In the genomic region with DNA sequence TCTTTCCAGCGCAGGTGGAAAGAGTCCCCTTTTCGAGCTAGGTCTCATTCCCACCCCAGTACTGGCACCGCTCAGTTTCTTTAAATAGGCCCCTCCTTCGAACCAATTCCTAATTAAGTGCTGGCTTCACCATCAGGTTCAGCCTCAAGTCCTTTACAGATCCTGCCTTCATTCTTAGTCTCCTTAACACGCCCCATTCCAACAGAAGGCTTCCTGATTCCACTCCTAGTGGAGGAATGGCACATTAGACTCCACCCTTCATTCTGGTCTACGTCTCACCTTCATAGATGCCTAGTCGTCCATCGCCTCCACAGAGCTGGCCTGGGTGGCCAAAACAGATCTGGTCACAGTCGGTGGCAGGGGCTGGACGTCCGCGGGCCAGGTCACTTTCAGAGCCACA, we compare ENCODE assay signal across 11 mouse cellular contexts. TPM values are rescaled to one million over a fixed set of nuclear protein-coding genes. Genes with fewer than 3 reads are reported as not detected.
DNase-seq lines count a peak whose midpoint lies in the region; ATAC-seq lines count a peak whose summit lies in the region.
"Had no signal": no experiment of that assay in that cellular context is flagged by ENCODE, and none has a peak within 500 bp of the region (broad histone marks: within the 10 kb centered on the region; RNA-seq: fewer than 3 reads in every experiment).

No protein-coding gene starts in this region.

- no peaks in the 10 kb centered on the region for H3K36me3 ChIP-seq in heart, embryonic 12.5 days
- no peaks in the 10 kb centered on the region for H3K36me3 ChIP-seq in heart, embryonic 11.5 days (ENCODE audit: control insufficient read depth, insufficient read depth, low read length)
- no peaks in the 10 kb centered on the region for H3K36me3 ChIP-seq in lung, embryonic 16.5 days (ENCODE audit: control insufficient read depth, insufficient read depth, low read length)
- 0 out of 2 replicates have a peak, but pooled peaks cover 2% of the 10 kb centered on the region for H3K36me3 ChIP-seq in forebrain, embryonic 14.5 days (ENCODE audit: control insufficient read depth, insufficient read depth, low read length)
- no peaks in the 10 kb centered on the region; the same call in 1 of the 2 replicates for H3K36me3 ChIP-seq in neural tube, embryonic 14.5 days (ENCODE audit: control insufficient read depth, insufficient read depth, low read length)

- H3K9me3 ChIP-seq in heart, embryonic 12.5 days (replicated peaks): no peaks in the 10 kb centered on the region
- no peaks in the 10 kb centered on the region for H3K9me3 ChIP-seq in heart, embryonic 11.5 days (replicated peaks; ENCODE audit: control insufficient read depth, low read length)
- no peaks in the 10 kb centered on the region for H3K9me3 ChIP-seq in lung, embryonic 16.5 days (ENCODE audit: control insufficient read depth, low read length)
- H3K9me3 ChIP-seq in forebrain, embryonic 14.5 days (replicated peaks; ENCODE audit: control insufficient read depth, low read length): no peaks in the 10 kb centered on the region
- H3K9me3 ChIP-seq in neural tube, embryonic 14.5 days (ENCODE audit: control insufficient read depth, low read length): no peaks in the 10 kb centered on the region

- DNase-seq in lung, adult 18-20 months: no peak
- no peak for DNase-seq in forebrain, embryonic 14.5 days (ENCODE audit: low spot score)
- DNase-seq in adrenal gland, adult (ENCODE audit: inconsistent age in 2 of 2, low spot score in 1 of 2): no peak
- DNase-seq in adrenal gland, postnatal 10 days: no peak

- peaks cover 90% of the 10 kb centered on the region for H3K27me3 ChIP-seq in heart, embryonic 12.5 days (replicated peaks)
- H3K27me3 ChIP-seq in heart, embryonic 11.5 days (ENCODE audit: control insufficient read depth, insufficient read depth, low read length): peaks cover 94% of the 10 kb centered on the region
- H3K27me3 ChIP-seq in lung, embryonic 16.5 days (ENCODE audit: control insufficient read depth, insufficient read depth, low read depth, low read length): peaks cover 73% of the 10 kb centered on the region
- peaks cover 64% of the 10 kb centered on the region for H3K27me3 ChIP-seq in forebrain, embryonic 14.5 days (replicated peaks; ENCODE audit: control insufficient read depth, insufficient read depth, low read length)
- H3K27me3 ChIP-seq in neural tube, embryonic 14.5 days (ENCODE audit: control insufficient read depth, insufficient read depth, low read length): peaks cover 36% of the 10 kb centered on the region

- 0 out of 2 replicates have a peak overlapping the region, but pooled peaks have one; percentile 43 for H3K4me2 ChIP-seq in heart, embryonic 12.5 days
- no peak overlapping the region for H3K4me2 ChIP-seq in heart, embryonic 11.5 days
- peak overlapping the region; percentile 32; the same call in 1 of the 2 replicates for H3K4me2 ChIP-seq in lung, embryonic 16.5 days (ENCODE audit: low read depth, low read length)
- H3K4me2 ChIP-seq in forebrain, embryonic 14.5 days (ENCODE audit: low read length): no peak overlapping the region
- H3K4me2 ChIP-seq in neural tube, embryonic 14.5 days (ENCODE audit: low read depth, low read length): peak overlapping the region; percentile 33; the same call in 1 of the 2 replicates

- H3K4me1 ChIP-seq in heart, embryonic 12.5 days (replicated peaks): peaks cover 50% of the 10 kb centered on the region
- peaks cover 32% of the 10 kb centered on the region for H3K4me1 ChIP-seq in heart, embryonic 11.5 days (ENCODE audit: control insufficient read depth, insufficient read depth, low read length)
- peaks cover 39% of the 10 kb centered on the region for H3K4me1 ChIP-seq in lung, embryonic 16.5 days (replicated peaks; ENCODE audit: control insufficient read depth, insufficient read depth, low read length)
- H3K4me1 ChIP-seq in forebrain, embryonic 14.5 days (ENCODE audit: control insufficient read depth, insufficient read depth, low read length): peaks cover 23% of the 10 kb centered on the region; the same call in 1 of the 2 replicates
- peaks cover 29% of the 10 kb centered on the region for H3K4me1 ChIP-seq in neural tube, embryonic 14.5 days (ENCODE audit: control insufficient read depth, insufficient read depth, low read length)

- H3K9ac ChIP-seq in heart, embryonic 12.5 days: no peak overlapping the region
- no peak overlapping the region for H3K9ac ChIP-seq in heart, embryonic 11.5 days (ENCODE audit: low read depth, low read length)
- no peak overlapping the region for H3K9ac ChIP-seq in lung, embryonic 16.5 days (ENCODE audit: low read length)
- H3K9ac ChIP-seq in forebrain, embryonic 14.5 days (ENCODE audit: low read length): no peak overlapping the region
- no peak overlapping the region for H3K9ac ChIP-seq in neural tube, embryonic 14.5 days (replicated peaks; ENCODE audit: low read depth, low read length)

- no peak overlapping the region for H3K4me3 ChIP-seq in heart, embryonic 12.5 days
- H3K4me3 ChIP-seq in heart, embryonic 11.5 days (ENCODE audit: low read depth, low read length): no peak overlapping the region
- peak overlapping the region; percentile 27; the same call in 1 of the 2 replicates for H3K4me3 ChIP-seq in lung, embryonic 16.5 days (ENCODE audit: low read length)
- peak overlapping the region; percentile 10; the same call in 1 of the 2 replicates for H3K4me3 ChIP-seq in forebrain, embryonic 14.5 days (ENCODE audit: low read depth, low read length)
- H3K4me3 ChIP-seq in neural tube, embryonic 14.5 days (ENCODE audit: low read depth, low read length): no peak overlapping the region

- 58% methylated on average over 12 of the region's 12 CpGs for WGBS in heart, embryonic 12.5 days
- 63% methylated on average over 12 of the region's 12 CpGs for WGBS in heart, embryonic 11.5 days (ENCODE audit: insufficient replicate concordance)
- 60% methylated on average over 12 of the region's 12 CpGs for WGBS in lung, embryonic 16.5 days
- WGBS in forebrain, embryonic 14.5 days: 64% methylated on average over 12 of the region's 12 CpGs
- 63% methylated on average over 12 of the region's 12 CpGs for WGBS in neural tube, embryonic 14.5 days

- no peak for ATAC-seq in heart, embryonic 12.5 days (ENCODE audit: insufficient number of reproducible peaks, low FRiP score)
- ATAC-seq in heart, embryonic 11.5 days (replicated peaks; ENCODE audit: insufficient number of reproducible peaks, low FRiP score, low TSS enrichment): no peak
- no peak for ATAC-seq in lung, embryonic 16.5 days (ENCODE audit: low read depth)
- ATAC-seq in forebrain, embryonic 14.5 days: no peak
- no peak for ATAC-seq in neural tube, embryonic 14.5 days (ENCODE audit: low read depth)
- ATAC-seq: Patski had no signal

- H3K27ac ChIP-seq in heart, embryonic 12.5 days (ENCODE audit: poor library complexity, severe bottlenecking): no peak overlapping the region
- no peak overlapping the region for H3K27ac ChIP-seq in heart, embryonic 11.5 days (ENCODE audit: low read depth, low read length)
- H3K27ac ChIP-seq in lung, embryonic 16.5 days (ENCODE audit: low read length): no peak overlapping the region
- no peak overlapping the region for H3K27ac ChIP-seq in forebrain, embryonic 14.5 days (ENCODE audit: low read depth, low read length)
- no peak overlapping the region for H3K27ac ChIP-seq in neural tube, embryonic 14.5 days (ENCODE audit: low read depth, low read length)

RNA-seq across cellular contexts. Expression of gene Paqr4, which starts 2.3 kb away (rescaled TPM):
- polyA plus RNA-seq in heart, embryonic 12.5 days (2016; fragmentation: Nextera tagmentation; extraction: Ambion mirVana): 10.3 and 11.2 TPM in 2 replicates
- 7.6 and 7.9 TPM in 2 replicates for polyA plus RNA-seq in heart, embryonic 11.5 days (2014; fragmentation: Nextera tagmentation; extraction: Ambion mirVana)
- polyA plus RNA-seq in lung, embryonic 16.5 days (2015; fragmentation: Nextera tagmentation; extraction: Ambion mirVana): 51.8 and 52.7 TPM in 2 replicates
- 31.9 and 38.3 TPM in 2 replicates for polyA plus RNA-seq in forebrain, embryonic 14.5 days (2014; fragmentation: Nextera tagmentation; extraction: Ambion mirVana)
- polyA plus RNA-seq in neural tube, embryonic 14.5 days (2014; fragmentation: Nextera tagmentation; extraction: Ambion mirVana): 49.6 and 51.4 TPM in 2 replicates
- total RNA-seq in adrenal gland, postnatal 10 days (2021): 10 to 100 TPM; 12.6 to 14.9 TPM

RNA-seq across cellular contexts. Expression of gene Kremen2, which starts 2.7 kb away (rescaled TPM):
- 0.17 and 0.33 TPM in 2 replicates for polyA plus RNA-seq in heart, embryonic 12.5 days (2016; fragmentation: Nextera tagmentation; extraction: Ambion mirVana)
- 0.27 and 0.63 TPM in 2 replicates for polyA plus RNA-seq in heart, embryonic 11.5 days (2014; fragmentation: Nextera tagmentation; extraction: Ambion mirVana)
- 0.25 and 0.83 TPM in 2 replicates for polyA plus RNA-seq in lung, embryonic 16.5 days (2015; fragmentation: Nextera tagmentation; extraction: Ambion mirVana)
- polyA plus RNA-seq in forebrain, embryonic 14.5 days (2014; fragmentation: Nextera tagmentation; extraction: Ambion mirVana): 0.23 and 0.25 TPM in 2 replicates
- 0.93 and 1.2 TPM in 2 replicates for polyA plus RNA-seq in neural tube, embryonic 14.5 days (2014; fragmentation: Nextera tagmentation; extraction: Ambion mirVana)
- not detected for total RNA-seq in adrenal gland, postnatal 10 days (2021)
- polyA plus RNA-seq: Patski had no signal

RNA-seq across cellular contexts. Expression of gene Pkmyt1, which starts 16.8 kb away (rescaled TPM):
- 32.4 and 32.7 TPM in 2 replicates for polyA plus RNA-seq in heart, embryonic 12.5 days (2016; fragmentation: Nextera tagmentation; extraction: Ambion mirVana)
- polyA plus RNA-seq in heart, embryonic 11.5 days (2014; fragmentation: Nextera tagmentation; extraction: Ambion mirVana): 31.5 and 33.8 TPM in 2 replicates
- 58.2 and 58.8 TPM in 2 replicates for polyA plus RNA-seq in lung, embryonic 16.5 days (2015; fragmentation: Nextera tagmentation; extraction: Ambion mirVana)
- 18.0 and 23.1 TPM in 2 replicates for polyA plus RNA-seq in forebrain, embryonic 14.5 days (2014; fragmentation: Nextera tagmentation; extraction: Ambion mirVana)
- 13.0 and 14.3 TPM in 2 replicates for polyA plus RNA-seq in neural tube, embryonic 14.5 days (2014; fragmentation: Nextera tagmentation; extraction: Ambion mirVana)
- 10 to 100 TPM in 1 of 2 experiments, 1 to 10 TPM in 1; 9.1 to 12.8 TPM for total RNA-seq in adrenal gland, postnatal 10 days (2021)

RNA-seq across cellular contexts. Expression of gene 1520401A03Rik, which starts 20.4 kb away (rescaled TPM):
- polyA plus RNA-seq in heart, embryonic 12.5 days (2016; fragmentation: Nextera tagmentation; extraction: Ambion mirVana): 0.18 TPM in 1 of 2 replicates, not detected in the other
- polyA plus RNA-seq in heart, embryonic 11.5 days (2014; fragmentation: Nextera tagmentation; extraction: Ambion mirVana): 0.16 and 0.20 TPM in 2 replicates
- polyA plus RNA-seq in lung, embryonic 16.5 days (2015; fragmentation: Nextera tagmentation; extraction: Ambion mirVana): 0.14 TPM in 1 of 2 replicates, not detected in the other
- polyA plus RNA-seq in forebrain, embryonic 14.5 days (2014; fragmentation: Nextera tagmentation; extraction: Ambion mirVana): not detected in 2 replicates
- polyA plus RNA-seq in neural tube, embryonic 14.5 days (2014; fragmentation: Nextera tagmentation; extraction: Ambion mirVana): 0.21 and 0.52 TPM in 2 replicates
- total RNA-seq in adrenal gland, postnatal 10 days (2021): 1 to 10 TPM in 1 of 2 experiments, under 1 TPM in 1; 0.67 to 1.1 TPM
- total RNA-seq: left cerebral cortex, postnatal 25 days had no signal
- polyA plus RNA-seq: heart, embryonic 16.5 days; Patski had no signal

RNA-seq across cellular contexts. Expression of gene Flywch1, which starts 28.5 kb away (rescaled TPM):
- 64.1 and 67.5 TPM in 2 replicates for polyA plus RNA-seq in heart, embryonic 12.5 days (2016; fragmentation: Nextera tagmentation; extraction: Ambion mirVana)
- polyA plus RNA-seq in heart, embryonic 11.5 days (2014; fragmentation: Nextera tagmentation; extraction: Ambion mirVana): 60.5 and 62.4 TPM in 2 replicates
- 61.3 and 65.2 TPM in 2 replicates for polyA plus RNA-seq in lung, embryonic 16.5 days (2015; fragmentation: Nextera tagmentation; extraction: Ambion mirVana)
- 129 and 143 TPM in 2 replicates for polyA plus RNA-seq in forebrain, embryonic 14.5 days (2014; fragmentation: Nextera tagmentation; extraction: Ambion mirVana)
- 192 and 216 TPM in 2 replicates for polyA plus RNA-seq in neural tube, embryonic 14.5 days (2014; fragmentation: Nextera tagmentation; extraction: Ambion mirVana)
- 10 to 100 TPM; 43.9 to 49.0 TPM for total RNA-seq in adrenal gland, postnatal 10 days (2021)

Comparison
In these comparisons a context has a peak if more than half of its experiments do, and no peak if none do; other contexts are left out.
1. H3K4me2 ChIP-seq: peak in heart, embryonic 12.5 days (single experiment), lung, embryonic 16.5 days (single experiment) and neural tube, embryonic 14.5 days (single experiment); none in heart, embryonic 11.5 days (single experiment) and forebrain, embryonic 14.5 days (single experiment).
2. H3K4me3 ChIP-seq: peak in lung, embryonic 16.5 days (single experiment) and forebrain, embryonic 14.5 days (single experiment); none in heart, embryonic 12.5 days (single experiment), heart, embryonic 11.5 days (single experiment) and neural tube, embryonic 14.5 days (single experiment).